Mouse (Mus musculus) heart, embryonic 15.5 days (tissue): Measurements from ENCODE around the gene Iqcc. TPM values are rescaled to one million over a fixed set of nuclear protein-coding genes. Genes with fewer than 3 reads are reported as not detected.

Experiments
- polyA plus RNA-seq: library from polyadenylated mRNA; unstranded; fragments of >200 nt; fragmentation: Nextera tagmentation; extraction: Ambion mirVana; gene quantifications from 2 replicates; pipeline ENCODE4 v1.2.1, GENCODE M21; 2015

Iqcc gene
- polyA plus RNA-seq, 1 experiment from 2014 or later: 19.0 TPM

Other genes with a start within 250 kb of the Iqcc start
- 11.0 and 13.1 TPM in 2 replicates for gene Zbtb8a, start 241.0 kb downstream of the Iqcc start, polyA plus RNA-seq
- 5.8 and 6.2 TPM in 2 replicates for gene Zbtb8b, start 178.2 kb downstream of the Iqcc start, polyA plus RNA-seq
- gene Bsdc1, start 157.5 kb downstream of the Iqcc start, polyA plus RNA-seq: 23.1 and 27.2 TPM in 2 replicates
- not detected in 2 replicates for gene Tssk3, start 128.1 kb downstream of the Iqcc start, polyA plus RNA-seq
- 0.27 TPM in 1 of 2 replicates, not detected in the other for gene Fam229a, start 127.9 kb downstream of the Iqcc start, polyA plus RNA-seq
- gene Marcksl1, start 105.5 kb downstream of the Iqcc start, polyA plus RNA-seq: 283 and 352 TPM in 2 replicates
- 99.9 and 134 TPM in 2 replicates for gene Hdac1, start 76.4 kb downstream of the Iqcc start, polyA plus RNA-seq
- gene Lck, start 45.5 kb downstream of the Iqcc start, polyA plus RNA-seq: 6.8 and 62.1 TPM in 2 replicates
- gene Fam167b, start 40.5 kb downstream of the Iqcc start, polyA plus RNA-seq: 4.4 and 5.0 TPM in 2 replicates
- 151 and 175 TPM in 2 replicates for gene Eif3i, start 18.5 kb downstream of the Iqcc start, polyA plus RNA-seq
- gene Tmem234, start 18.4 kb downstream of the Iqcc start, polyA plus RNA-seq: 136 and 147 TPM in 2 replicates
- gene Dcdc2b, start 4.8 kb downstream of the Iqcc start, polyA plus RNA-seq: 1.7 and 2.1 TPM in 2 replicates
- 47.3 and 52.4 TPM in 2 replicates for gene Ccdc28b, start 4.8 kb upstream of the Iqcc start, polyA plus RNA-seq
- 38.4 and 50.8 TPM in 2 replicates for gene Txlna, start 22.0 kb upstream of the Iqcc start, polyA plus RNA-seq
- gene Kpna6, start 53.7 kb upstream of the Iqcc start, polyA plus RNA-seq: 13.6 and 16.6 TPM in 2 replicates
- gene Tmem39b, start 77.7 kb upstream of the Iqcc start, polyA plus RNA-seq: 6.1 and 7.4 TPM in 2 replicates
- 64.8 and 73.1 TPM in 2 replicates for gene Khdrbs1, start 123.2 kb upstream of the Iqcc start, polyA plus RNA-seq
- gene Ptp4a2, start 192.1 kb upstream of the Iqcc start, polyA plus RNA-seq: 347 and 442 TPM in 2 replicates